Mouse (Mus musculus) thymus, postnatal 0 days (tissue): ENCODE measurements around the gene Itga2. TPM values are rescaled to one million over a fixed set of nuclear protein-coding genes. Genes with fewer than 3 reads are reported as not detected.

Experiments used
- DNase-seq: peaks from one replicate; pipeline ENCODE4 v3.0.0-alpha.2; 2015; ENCODE audit warnings: low spot score
- polyA plus RNA-seq: library from polyadenylated mRNA; unstranded; fragments of >200 nt; fragmentation: Nextera tagmentation; extraction: Ambion mirVana; gene quantifications from 2 replicates; pipeline ENCODE4 v1.2.1, GENCODE M21; 2015

Itga2 gene
- polyA plus RNA-seq, 1 experiment from 2014 or later = 1.4 TPM

DNA sequence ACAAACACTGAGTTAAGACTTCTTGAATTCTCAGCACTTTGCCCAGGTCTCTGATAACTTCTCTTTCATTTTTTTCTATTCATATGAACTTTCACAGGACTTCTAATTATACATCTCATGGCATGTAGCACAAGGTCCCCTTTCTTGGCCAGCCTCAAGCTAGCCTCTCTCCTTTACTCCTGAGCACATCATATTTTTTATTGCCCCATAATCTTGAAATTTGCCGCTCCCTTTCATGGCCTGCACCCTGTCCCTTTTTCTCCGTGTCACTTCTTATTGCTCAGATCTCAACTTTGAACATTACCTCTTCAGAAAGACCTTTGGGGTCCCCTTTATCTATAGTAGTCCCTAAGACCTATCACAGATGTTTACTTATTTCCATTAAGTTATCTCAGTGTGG lies 109.0 kb downstream of the Itga2 start:
- DNase-seq = no peak

DNA sequence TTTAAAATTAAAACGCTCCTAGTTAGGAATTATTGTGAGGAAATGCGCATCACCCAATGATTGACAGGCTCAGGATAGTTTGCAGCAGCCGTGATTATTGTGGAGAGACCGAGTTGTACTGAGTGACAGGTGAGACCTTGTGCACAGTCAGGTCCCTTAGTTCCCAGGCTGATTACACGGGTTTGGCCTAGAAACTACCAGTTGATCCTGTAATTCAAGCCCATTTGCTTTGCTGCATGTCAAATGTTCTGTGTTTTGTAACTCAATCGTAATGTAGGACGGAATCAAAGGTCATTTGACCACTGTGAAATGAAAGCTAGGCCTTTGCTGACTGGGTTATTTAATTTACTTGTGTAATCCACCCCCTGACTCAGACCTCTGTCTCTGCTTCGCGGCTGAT lies 113.4 kb downstream of the Itga2 start:
- DNase-seq = peak; percentile 11

DNA sequence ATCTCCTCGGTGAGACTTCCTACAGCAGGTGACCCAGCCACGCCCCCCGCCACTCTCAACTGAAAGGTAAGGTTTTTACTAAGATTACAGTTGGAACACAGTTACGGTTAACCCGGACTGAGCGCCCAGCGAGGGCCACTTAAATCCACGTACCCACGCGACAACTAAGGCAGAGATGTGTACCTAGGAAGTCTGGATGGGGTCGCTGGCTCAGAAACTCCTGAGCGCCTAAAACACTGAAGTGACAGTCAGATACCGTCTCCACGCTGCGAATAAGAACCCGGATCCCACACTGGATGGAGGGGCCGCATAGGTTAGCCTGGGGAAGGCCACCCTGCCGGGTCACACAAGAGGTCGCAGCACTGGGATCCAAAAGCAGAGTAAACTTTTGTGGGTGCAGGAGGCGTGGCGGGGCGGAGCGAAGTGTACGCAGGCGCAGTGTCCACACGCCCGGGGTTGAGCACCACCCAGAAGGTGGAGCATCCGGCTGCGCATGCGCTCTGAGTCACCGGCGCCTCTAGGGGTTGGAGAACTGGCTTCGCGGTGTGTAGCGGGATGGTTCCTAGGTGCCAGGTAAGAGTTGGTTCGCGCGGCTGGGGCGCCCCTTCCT lies 114.0 kb downstream of the Itga2 start, which contains the start of gene Mocs2:
TSS of gene Mocs2 (plus strand) at position 486 of the 610 bp plus-strand sequence.
- DNase-seq = peak; percentile 97

DNA sequence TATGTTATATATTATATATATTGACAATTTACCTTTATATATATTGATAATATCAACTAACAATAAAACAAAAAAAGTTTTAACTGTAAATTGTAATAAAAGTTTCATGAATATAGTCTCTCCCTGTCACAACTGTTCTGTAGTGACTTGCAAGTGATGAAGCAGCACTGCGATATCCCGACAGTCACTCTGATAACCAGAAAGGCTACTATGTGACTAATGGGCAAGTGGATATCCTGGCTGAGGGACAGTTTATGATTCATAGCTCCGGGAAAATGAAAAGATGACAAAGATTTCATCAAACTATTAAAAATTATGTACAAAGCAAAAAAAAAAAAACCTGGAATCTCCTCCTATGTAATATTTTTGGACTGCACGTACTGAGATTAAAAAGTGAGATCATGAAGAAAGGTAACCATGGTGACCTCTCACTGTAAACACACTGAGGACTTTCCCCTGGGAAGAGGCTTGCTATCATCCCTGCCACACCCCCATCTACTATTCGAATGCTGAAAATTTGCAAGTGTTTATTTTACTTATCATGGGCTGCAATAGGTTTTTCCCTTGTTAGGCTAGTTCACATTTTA lies 122.2 kb downstream of the Itga2 start:
- DNase-seq = no peak

DNA sequence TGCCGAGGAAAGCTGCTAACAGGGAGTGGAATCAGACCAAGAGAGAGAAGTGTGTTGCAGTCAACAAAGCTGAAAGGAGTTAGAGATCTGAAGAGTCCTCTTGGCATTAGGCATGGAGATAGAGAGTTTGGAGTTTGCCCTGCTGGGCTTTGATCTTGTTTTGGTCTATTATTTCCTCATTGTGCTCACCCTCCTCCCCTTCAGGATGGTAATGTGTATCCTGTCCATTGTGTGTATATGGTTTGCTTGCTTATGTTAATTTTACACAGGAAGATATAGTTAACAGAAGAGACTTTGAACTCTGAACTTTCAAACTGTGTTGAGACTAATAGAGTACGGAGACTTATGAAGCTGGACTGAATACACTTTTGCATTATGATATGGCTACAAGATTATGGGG lies 128.9 kb downstream of the Itga2 start:
- DNase-seq = no peak

DNA sequence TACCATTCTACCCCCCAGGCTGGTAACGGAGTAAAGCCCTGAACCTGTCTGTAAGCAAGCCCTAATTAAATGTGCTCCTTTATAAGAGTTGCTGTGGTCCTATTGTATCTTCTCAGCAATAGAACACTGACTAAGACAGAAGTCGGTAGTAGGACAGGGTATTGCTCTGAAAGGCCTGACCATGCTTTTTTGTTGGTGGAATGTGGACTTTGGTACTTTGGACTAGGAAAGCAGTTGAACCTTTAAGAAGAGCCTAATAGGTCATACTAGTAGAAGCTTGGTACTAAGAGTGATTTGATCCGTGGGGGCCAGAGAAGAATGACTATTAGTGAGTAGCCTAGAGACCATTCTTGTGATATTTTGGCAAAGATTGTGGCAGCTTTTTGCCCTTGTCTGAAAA lies 130.0 kb downstream of the Itga2 start:
- DNase-seq = no peak

GRCm38 (mm10) chr13:114793250-114794030 lies 138.5 kb downstream of the Itga2 start:
- DNase-seq = peak; percentile 59

DNA sequence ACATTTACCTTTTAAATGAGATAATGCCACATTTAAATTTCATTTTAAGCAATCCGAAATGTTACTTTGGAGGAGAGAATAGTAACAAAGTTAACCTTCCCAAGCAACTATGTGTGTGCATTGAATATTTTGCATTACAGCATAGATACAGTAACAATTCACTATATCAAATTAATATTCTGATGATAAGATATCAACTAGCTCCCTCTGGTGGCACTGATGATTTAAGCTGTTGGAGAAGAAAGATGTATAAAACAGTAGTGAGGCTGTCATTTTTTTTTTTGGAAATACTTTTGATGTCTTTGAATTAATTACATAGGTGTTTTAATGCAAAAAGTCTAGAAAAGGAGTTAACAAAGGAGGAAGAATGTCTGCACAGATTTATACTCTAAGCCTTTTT lies 140.4 kb downstream of the Itga2 start:
- no peak for DNase-seq

Other genes with a start within 250 kb of the Itga2 start
- gene Mocs2, start 113.9 kb downstream of the Itga2 start, polyA plus RNA-seq = 85.4 and 88.7 TPM in 2 replicates
- gene Pelo, start 158.1 kb upstream of the Itga2 start, polyA plus RNA-seq = 6.5 and 7.8 TPM in 2 replicates
- 2.0 and 2.6 TPM in 2 replicates for gene Gm49395, start 169.8 kb upstream of the Itga2 start, polyA plus RNA-seq
- gene Itga1, start 169.9 kb upstream of the Itga2 start, polyA plus RNA-seq = 2.0 and 2.5 TPM in 2 replicates